Mouse (Mus musculus) ES-E14 (cell line): Measurements from ENCODE around the gene Gm9195.

Source experiments
- CHD2 ChIP-seq: IDR thresholded peaks from 2 replicates; pipeline ENCODE4 v1.6.1; 2014; ENCODE audit warnings: mild to moderate bottlenecking, low read depth, low read length, inconsistent platforms
- HCFC1 ChIP-seq: IDR thresholded peaks from 2 replicates; pipeline ENCODE4 v1.6.1; 2012; ENCODE audit warnings: low read length, inconsistent platforms, borderline replicate concordance; ENCODE audit not compliant: insufficient read depth
- MAFK ChIP-seq: IDR thresholded peaks from 2 replicates; pipeline ENCODE4 v1.6.1; 2014; ENCODE audit warnings: mild to moderate bottlenecking, low read depth, low read length, inconsistent platforms; ENCODE audit not compliant: insufficient read depth
- ZC3H11A ChIP-seq: IDR thresholded peaks from 2 replicates; pipeline ENCODE4 v1.6.1; 2012; ENCODE audit warnings: low read depth, mild to moderate bottlenecking, inconsistent platforms, low read length, borderline replicate concordance

DNA sequence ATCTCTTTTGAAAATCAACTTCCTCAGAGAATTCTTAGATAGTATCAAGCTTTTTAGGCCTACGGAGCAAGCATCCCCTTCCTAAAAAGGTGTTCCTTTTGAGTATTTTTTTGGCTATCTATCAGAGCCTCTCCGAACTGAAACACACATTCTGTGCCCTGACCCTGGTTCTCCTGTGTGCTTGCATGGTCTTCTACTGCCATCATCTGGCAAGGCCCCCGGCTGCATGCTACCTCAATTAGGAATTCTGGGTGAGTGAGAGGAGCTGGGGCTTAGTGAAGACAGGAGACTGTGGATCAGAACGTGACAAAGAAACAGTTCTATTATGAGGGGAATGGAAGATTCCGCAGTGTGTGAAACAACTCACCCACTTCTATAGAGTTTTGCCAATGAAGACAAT, 24.7 kb upstream of the Gm9195 start:
- TF ChIP-seq ZC3H11A (no peak), CHD2 (no peak), HCFC1 (no peak), MAFK (no peak)
